Mouse (Mus musculus): ENCODE results near the gene Csrp1.

DNA sequence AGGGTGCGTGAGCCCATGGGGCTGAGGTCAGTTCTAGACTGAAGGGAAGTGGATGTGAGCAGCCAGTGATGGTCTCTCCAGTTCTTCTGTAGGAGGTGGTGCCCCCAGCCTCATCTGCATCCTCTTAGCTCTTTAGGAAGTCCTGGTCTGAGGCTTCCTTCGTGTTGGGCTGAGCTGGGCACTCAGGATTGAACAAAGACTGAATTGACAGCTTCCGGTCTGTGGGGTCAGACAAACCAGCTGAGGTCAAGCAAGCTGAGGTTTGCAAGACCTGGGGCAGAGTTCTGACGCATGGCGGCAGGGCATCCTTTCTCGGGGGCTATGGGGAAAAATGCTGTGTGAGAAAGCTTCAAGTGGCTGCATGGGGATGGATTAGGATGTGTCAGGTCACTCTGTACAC lies 15.6 kb downstream of the Csrp1 start:
- TF ChIP-seq GATA1 (IDR thresholded peaks at IDR 0.05; ENCODE audit: low read length) (no peak), TAL1 (IDR thresholded peaks at IDR 0.05; ENCODE audit: low read length) (no peak)

Measured in erythroblast, embryonic 14.5 days (primary cell).